Mouse (Mus musculus) hindbrain, embryonic 15.5 days (tissue): ENCODE results near the gene Irgc1. TPM values are rescaled to one million over a fixed set of nuclear protein-coding genes. Genes with fewer than 3 reads are reported as not detected.

Experiments
- ATAC-seq: fragments of 200-750 bp; cut with Nextera tagmentation; 2 replicates; pipeline ENCODE4 v1.8.0; 2017; ENCODE audit warnings: low read depth, moderate number of reproducible peaks, moderate TSS enrichment; ENCODE audit not compliant: low FRiP score
- H3K27ac ChIP-seq: fragments of 300-500 bp; sonication (generic); replicated peaks from 2 replicates; pipeline ENCODE4 v1.5.1; 2015; ENCODE audit warnings: mild to moderate bottlenecking, inconsistent platforms
- H3K27me3 ChIP-seq: fragments of 300-500 bp; sonication (generic); 2 replicates; pipeline ENCODE4 v1.6.1; 2015; ENCODE audit warnings: control low read depth, inconsistent platforms
- H3K36me3 ChIP-seq: fragments of 300-500 bp; sonication (generic); 2 replicates; pipeline ENCODE4 v1.6.1; 2015; ENCODE audit warnings: control low read depth, inconsistent platforms
- H3K4me1 ChIP-seq: fragments of 300-500 bp; sonication (generic); replicated peaks from 2 replicates; pipeline ENCODE4 v1.6.1; 2015; ENCODE audit warnings: control low read depth, inconsistent platforms
- H3K4me2 ChIP-seq: fragments of 300-500 bp; sonication (generic); 2 replicates; pipeline ENCODE4 v1.6.1; 2015; ENCODE audit warnings: moderate library complexity, mild to moderate bottlenecking, inconsistent platforms
- H3K4me3 ChIP-seq: fragments of 300-500 bp; sonication (generic); 2 replicates; pipeline ENCODE4 v1.5.1; 2015; ENCODE audit warnings: mild to moderate bottlenecking, inconsistent platforms
- H3K9ac ChIP-seq: fragments of 300-500 bp; sonication (generic); 2 replicates; pipeline ENCODE4 v1.6.1; 2015; ENCODE audit warnings: inconsistent platforms
- H3K9me3 ChIP-seq: fragments of 300-500 bp; sonication (generic); 2 replicates; pipeline ENCODE4 v1.6.1; 2016; ENCODE audit warnings: control low read depth, inconsistent platforms
- WGBS: fragments of 180-500 bp; shearing (Covaris S2); methylation state at CpG from one replicate; pipeline ENCODE4 v1.1.7; 2015; 5-methylcytosine and 5-hydroxymethylcytosine counted together
- polyA plus RNA-seq: library from polyadenylated mRNA; unstranded; fragments of >200 nt; fragmentation: Nextera tagmentation; extraction: Ambion mirVana; gene quantifications from 2 replicates; pipeline ENCODE4 v1.2.1, GENCODE M21; 2015

Gene Irgc1
- polyA plus RNA-seq, 1 experiment from 2014 or later: not detected

DNA sequence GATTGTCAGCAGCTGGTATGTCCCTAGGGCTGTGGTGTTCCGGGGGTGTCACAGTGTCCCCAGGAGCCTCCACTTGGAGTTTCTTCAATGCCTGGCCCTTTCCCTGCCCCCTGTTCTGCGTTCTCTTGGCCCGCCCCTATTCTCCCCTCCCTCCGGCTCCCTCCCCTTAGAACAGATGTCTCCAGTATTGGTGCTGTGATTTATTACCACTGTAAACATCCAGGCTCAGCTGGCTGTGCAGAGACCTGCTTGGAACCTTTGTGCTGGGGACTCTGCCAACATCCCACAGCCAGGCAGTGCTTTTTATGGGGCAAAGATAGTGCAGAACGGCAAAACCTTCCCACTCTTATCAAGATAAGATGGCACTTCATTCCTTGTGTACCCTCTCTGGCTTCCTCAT lies 61.0 kb downstream of the Irgc1 start:
- Histone ChIP-seq H3K36me3 (no peaks in the 10 kb centered on the region), H3K4me3 (0 out of 2 replicates have a peak overlapping the region, but pooled peaks have one; percentile 15), H3K9me3 (no peaks in the 10 kb centered on the region), H3K27me3 (no peaks in the 10 kb centered on the region), H3K4me1 (peaks cover 5% of the 10 kb centered on the region; the same call in 1 of the 2 replicates), H3K4me2 (peak overlapping the region; percentile 41), H3K9ac (no peak overlapping the region), H3K27ac (peak overlapping the region; percentile 67)
- WGBS: 27% methylated on average over 5 of the region's 5 CpGs
- peak; percentile 82 for ATAC-seq

DNA sequence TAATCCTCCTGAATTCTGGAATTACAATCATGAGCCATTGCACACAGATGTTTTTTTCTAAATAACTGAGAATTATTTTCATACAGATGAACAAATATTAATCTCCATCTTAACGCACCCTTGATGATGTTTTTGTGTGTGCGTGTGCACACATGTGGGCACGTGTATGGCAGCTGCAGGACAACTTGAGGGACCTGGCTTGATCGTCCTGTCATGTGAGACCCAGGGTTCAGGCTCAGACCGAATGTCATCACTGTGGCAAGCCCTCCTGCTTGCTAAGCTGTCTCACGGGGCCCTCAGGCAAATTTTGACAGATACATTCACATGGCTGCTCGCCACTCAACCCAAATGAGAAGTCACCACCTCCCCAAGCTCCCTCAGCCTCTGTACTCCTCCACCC lies 61.6 kb downstream of the Irgc1 start:
- H3K4me1 ChIP-seq: peaks cover 5% of the 10 kb centered on the region; the same call in 1 of the 2 replicates
- H3K9ac ChIP-seq: no peak overlapping the region
- H3K27ac ChIP-seq: peak overlapping the region; percentile 67
- no peaks in the 10 kb centered on the region for H3K36me3 ChIP-seq
- H3K4me3 ChIP-seq: no peak overlapping the region
- no peaks in the 10 kb centered on the region for H3K27me3 ChIP-seq
- WGBS: 49% methylated on average over 7 of the region's 7 CpGs
- no peak overlapping the region; the same call in 1 of the 2 replicates for H3K4me2 ChIP-seq
- ATAC-seq: no peak
- H3K9me3 ChIP-seq: no peaks in the 10 kb centered on the region

DNA sequence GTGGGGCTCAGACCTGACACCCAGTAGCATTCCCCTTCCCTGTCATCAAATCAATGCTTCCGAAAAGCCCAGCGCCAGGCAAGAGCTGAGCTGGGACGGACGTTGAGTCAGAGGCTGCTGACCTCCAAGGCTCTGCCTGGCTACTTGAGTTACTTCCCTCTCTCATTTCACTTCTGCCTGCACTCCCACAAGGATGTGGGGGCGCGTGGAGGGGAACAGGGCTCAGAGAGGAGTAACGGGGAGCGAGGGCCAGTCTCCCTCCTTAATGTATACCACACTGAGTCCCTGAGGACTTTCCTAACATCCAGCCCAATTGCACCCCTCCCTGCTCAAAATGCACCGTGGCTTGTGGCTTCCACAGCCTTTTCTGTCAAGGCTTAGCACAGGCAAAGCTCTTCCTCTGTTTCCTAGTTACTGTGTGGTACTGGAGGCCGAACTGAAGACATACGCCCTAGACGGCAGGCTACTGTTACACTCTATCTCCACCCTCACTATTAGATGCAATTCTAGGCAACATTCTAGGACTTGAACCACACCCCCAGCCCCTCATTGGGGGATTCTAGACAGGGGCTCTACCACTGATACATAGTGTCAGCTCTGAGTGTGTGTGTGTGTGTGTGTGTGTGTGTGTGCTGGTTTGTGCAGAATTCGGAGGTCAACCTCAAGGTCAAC lies 62.4 kb downstream of the Irgc1 start:
- ATAC-seq: no peak
- WGBS: 69% methylated on average over 13 of the region's 13 CpGs
- H3K27me3 ChIP-seq: no peaks in the 10 kb centered on the region
- H3K36me3 ChIP-seq: no peaks in the 10 kb centered on the region
- no peaks in the 10 kb centered on the region for H3K9me3 ChIP-seq
- peaks cover 5% of the 10 kb centered on the region; the same call in 1 of the 2 replicates for H3K4me1 ChIP-seq
- no peak overlapping the region for H3K4me2 ChIP-seq
- H3K9ac ChIP-seq: no peak overlapping the region
- no peak overlapping the region for H3K4me3 ChIP-seq
- H3K27ac ChIP-seq: no peak overlapping the region

DNA sequence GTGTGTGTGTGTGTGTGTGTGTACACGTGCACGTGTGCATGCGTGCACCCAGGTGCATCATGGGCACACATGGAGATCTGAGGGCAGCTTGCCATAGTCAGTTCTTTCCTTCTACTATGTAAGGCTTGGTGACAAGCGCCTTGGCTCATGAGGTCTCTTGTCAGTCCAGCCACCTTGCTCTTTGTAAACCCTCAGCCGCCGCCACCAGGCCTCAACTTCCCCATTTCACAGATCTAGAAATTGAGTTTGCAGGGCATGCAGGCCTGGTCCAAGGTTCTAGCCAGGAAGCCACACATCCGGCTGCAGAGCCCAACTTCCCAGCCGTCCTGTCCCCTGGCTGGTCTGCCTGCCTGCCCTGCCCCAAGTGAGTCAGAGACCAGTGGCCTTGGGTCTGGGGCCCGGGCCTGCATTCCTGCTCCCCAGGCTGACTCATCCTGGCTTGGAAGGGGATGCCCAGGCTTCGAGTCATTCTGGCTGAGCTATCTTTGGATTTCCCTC lies 65.0 kb downstream of the Irgc1 start:
- no peak overlapping the region for H3K4me2 ChIP-seq
- H3K9me3 ChIP-seq: no peaks in the 10 kb centered on the region
- ATAC-seq: no peak
- no peak overlapping the region for H3K9ac ChIP-seq
- no peak overlapping the region for H3K4me3 ChIP-seq
- peaks cover 5% of the 10 kb centered on the region; the same call in 1 of the 2 replicates for H3K4me1 ChIP-seq
- no peak overlapping the region for H3K27ac ChIP-seq
- 0 out of 2 replicates have a peak, but pooled peaks cover 3% of the 10 kb centered on the region for H3K27me3 ChIP-seq
- 90% methylated on average over 10 of the region's 10 CpGs for WGBS
- H3K36me3 ChIP-seq: no peaks in the 10 kb centered on the region

DNA sequence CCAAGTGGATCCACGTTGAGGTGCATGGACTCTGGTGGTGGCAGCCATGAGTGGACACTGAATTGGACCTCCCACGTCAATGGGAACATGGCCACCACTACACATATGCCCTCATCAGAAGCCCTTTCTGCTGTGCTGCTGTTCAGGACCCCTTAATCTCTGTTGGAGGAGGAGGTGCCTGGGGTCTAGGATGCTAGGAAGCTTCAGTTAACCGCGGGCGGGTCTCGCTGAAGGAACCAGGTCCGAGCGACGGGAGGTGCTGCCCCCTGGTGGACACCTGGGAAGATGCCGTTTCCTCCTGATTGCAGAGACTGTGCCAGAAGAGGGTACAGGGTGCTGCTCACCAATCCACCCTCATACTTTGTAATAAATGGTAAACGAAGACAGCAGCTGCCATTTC lies 67.3 kb downstream of the Irgc1 start:
- no peaks in the 10 kb centered on the region for H3K4me1 ChIP-seq
- 11% methylated on average over 11 of the region's 11 CpGs for WGBS
- H3K4me3 ChIP-seq: 0 out of 2 replicates have a peak overlapping the region, but pooled peaks have one; percentile 16
- H3K27ac ChIP-seq: no peak overlapping the region
- H3K36me3 ChIP-seq: no peaks in the 10 kb centered on the region
- H3K4me2 ChIP-seq: peak overlapping the region; percentile 43
- no peak overlapping the region for H3K9ac ChIP-seq
- ATAC-seq: peak; percentile 29; the same call in 1 of the 2 replicates
- 0 out of 2 replicates have a peak, but pooled peaks cover 3% of the 10 kb centered on the region for H3K27me3 ChIP-seq
- H3K9me3 ChIP-seq: no peaks in the 10 kb centered on the region

DNA sequence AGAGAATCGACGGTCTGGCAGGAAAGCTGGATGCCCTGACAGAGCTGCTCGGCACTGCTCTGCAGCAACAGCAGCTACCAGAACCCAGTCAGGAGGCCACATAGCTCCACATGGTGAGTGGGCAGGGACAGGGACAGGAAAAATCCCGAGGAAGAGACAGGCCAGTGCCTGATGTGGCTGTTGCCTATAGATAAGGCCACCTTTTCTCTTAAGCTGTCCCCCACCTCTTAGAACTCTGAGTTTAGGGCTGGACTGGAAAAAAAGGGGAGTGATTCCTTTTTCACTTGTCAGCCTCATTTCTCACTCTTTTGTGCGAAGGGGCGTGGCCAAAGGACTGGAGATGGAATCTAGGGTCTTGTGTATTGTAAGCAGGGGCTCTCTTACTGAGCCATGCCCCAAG lies 68.0 kb downstream of the Irgc1 start:
- ATAC-seq: no peak
- 70% methylated on average over 6 of the region's 6 CpGs for WGBS
- H3K27me3 ChIP-seq: 0 out of 2 replicates have a peak, but pooled peaks cover 3% of the 10 kb centered on the region

DNA sequence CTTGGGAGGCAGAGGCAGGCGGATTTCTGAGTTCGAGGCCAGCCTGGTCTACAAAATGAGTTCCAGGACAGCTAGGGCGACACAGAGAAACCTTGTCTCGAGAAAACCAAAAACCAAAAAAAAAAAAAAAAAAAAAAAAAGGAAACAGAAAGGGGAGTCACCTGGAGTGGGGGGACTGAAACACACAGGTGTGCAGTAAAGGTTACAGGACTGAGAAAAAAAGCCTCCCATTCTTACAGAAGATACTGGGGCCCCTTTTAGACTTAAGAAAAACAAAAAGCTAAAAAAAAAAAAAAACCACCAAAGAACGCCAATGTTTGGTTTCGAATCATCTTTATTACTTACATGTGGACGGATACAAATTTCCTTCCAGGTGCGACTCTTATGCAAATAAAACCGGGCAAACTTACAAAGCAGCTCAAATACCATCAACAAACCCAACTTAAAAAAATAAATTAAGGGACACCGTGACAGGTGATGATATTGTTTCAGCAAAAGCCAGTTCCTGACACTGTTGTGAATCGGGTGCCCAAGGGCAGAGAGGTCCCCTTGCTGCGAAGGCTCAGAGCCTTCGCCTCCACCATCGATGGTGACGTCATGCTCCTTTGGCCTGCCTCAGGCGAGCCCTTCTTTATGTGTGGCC lies 69.2 kb downstream of the Irgc1 start:
- H3K27ac ChIP-seq: no peak overlapping the region
- H3K9ac ChIP-seq: no peak overlapping the region
- H3K4me3 ChIP-seq: no peak overlapping the region
- no peak overlapping the region for H3K4me2 ChIP-seq
- 0 out of 2 replicates have a peak, but pooled peaks cover 3% of the 10 kb centered on the region for H3K27me3 ChIP-seq
- H3K4me1 ChIP-seq: no peaks in the 10 kb centered on the region
- no peaks in the 10 kb centered on the region for H3K36me3 ChIP-seq
- no peak for ATAC-seq
- 87% methylated on average over 16 of the region's 16 CpGs for WGBS
- no peaks in the 10 kb centered on the region for H3K9me3 ChIP-seq

More for the DNA sequence above, 68.0 kb downstream of the Irgc1 start:
- no peaks in the 10 kb centered on the region for H3K9me3 ChIP-seq
- H3K27ac ChIP-seq: no peak overlapping the region
- H3K36me3 ChIP-seq: no peaks in the 10 kb centered on the region
- no peak overlapping the region for H3K4me3 ChIP-seq
- H3K4me1 ChIP-seq: no peaks in the 10 kb centered on the region
- H3K4me2 ChIP-seq: no peak overlapping the region
- no peak overlapping the region for H3K9ac ChIP-seq

Other genes with a start within 250 kb of the Irgc1 start
- 5.2 and 5.9 TPM in 2 replicates for gene Zfp111, start 240.9 kb downstream of the Irgc1 start, polyA plus RNA-seq
- 4.4 and 4.5 TPM in 2 replicates for gene Zfp109, start 214.7 kb downstream of the Irgc1 start, polyA plus RNA-seq
- gene Zfp108, start 197.5 kb downstream of the Irgc1 start, polyA plus RNA-seq: 7.0 and 7.5 TPM in 2 replicates
- 6.2 and 8.2 TPM in 2 replicates for gene Zfp93, start 181.9 kb downstream of the Irgc1 start, polyA plus RNA-seq
- 39.5 and 42.3 TPM in 2 replicates for gene Zfp61, start 151.1 kb downstream of the Irgc1 start, polyA plus RNA-seq
- gene Zfp94, start 135.6 kb downstream of the Irgc1 start, polyA plus RNA-seq: 19.5 and 20.3 TPM in 2 replicates
- gene Tescl, start 118.4 kb downstream of the Irgc1 start, polyA plus RNA-seq: 0.23 and 0.38 TPM in 2 replicates
- gene Lypd5, start 103.1 kb downstream of the Irgc1 start, polyA plus RNA-seq: not detected in 2 replicates
- 2.3 and 2.9 TPM in 2 replicates for gene Kcnn4, start 82.0 kb downstream of the Irgc1 start, polyA plus RNA-seq
- 32.8 and 42.5 TPM in 2 replicates for gene Smg9, start 52.7 kb downstream of the Irgc1 start, polyA plus RNA-seq
- 1.3 and 1.5 TPM in 2 replicates for gene Plaur, start 10.2 kb upstream of the Irgc1 start, polyA plus RNA-seq
- 77.9 and 80.4 TPM in 2 replicates for gene Cadm4, start 29.7 kb upstream of the Irgc1 start, polyA plus RNA-seq
- 281 and 307 TPM in 2 replicates for gene Zfp428, start 54.7 kb upstream of the Irgc1 start, polyA plus RNA-seq
- gene AC161166.1, start 60.2 kb upstream of the Irgc1 start, polyA plus RNA-seq: 1.00 and 1.5 TPM in 2 replicates
- 28.5 and 28.7 TPM in 2 replicates for gene Irgq, start 78.4 kb upstream of the Irgc1 start, polyA plus RNA-seq
- 0.25 TPM in 1 of 2 replicates, not detected in the other for gene Pinlyp, start 93.8 kb upstream of the Irgc1 start, polyA plus RNA-seq
- 66.2 and 72.1 TPM in 2 replicates for gene Xrcc1, start 94.0 kb upstream of the Irgc1 start, polyA plus RNA-seq
- gene Ethe1, start 135.2 kb upstream of the Irgc1 start, polyA plus RNA-seq: 27.4 and 27.5 TPM in 2 replicates
- 14.8 and 19.7 TPM in 2 replicates for gene Zfp575, start 135.3 kb upstream of the Irgc1 start, polyA plus RNA-seq
- not detected in 2 replicates for gene Phldb3, start 158.5 kb upstream of the Irgc1 start, polyA plus RNA-seq
- 0.41 and 0.73 TPM in 2 replicates for gene Lypd3, start 184.3 kb upstream of the Irgc1 start, polyA plus RNA-seq
- not detected in 2 replicates for gene Tex101, start 224.4 kb upstream of the Irgc1 start, polyA plus RNA-seq